Mouse (Mus musculus): Measurements from ENCODE around the gene Sgms1. TPM values are rescaled to one million over a fixed set of nuclear protein-coding genes. Genes with fewer than 3 reads are reported as not detected.
A peak's percentile ranks its signal among the peaks of the same experiment; 100 is the strongest.

Sgms1 gene
- total and polyA plus RNA-seq, 2 experiments from 2014 or later: 21.3 to 28.4 TPM

- H3K9ac ChIP-seq (replicated peaks; ENCODE audit: low read length, poor library complexity, severe bottlenecking): no peak overlapping the region
- DNase-seq (ENCODE audit: low spot score): no peak
- TF ChIP-seq CTCF (IDR thresholded peaks at IDR 0.05): no peak
- H3K36me3 ChIP-seq (ENCODE audit: insufficient read depth, low read length): no peaks in the 10 kb centered on the region
- no peaks in the 10 kb centered on the region for H3K27me3 ChIP-seq (ENCODE audit: insufficient read depth, low read length)
- WGBS: 95% methylated on average over 8 of the region's 8 CpGs
- H3K27ac ChIP-seq (ENCODE audit: low read depth, low read length): no peak overlapping the region
- ATAC-seq (ENCODE audit: low FRiP score): no peak
- no peaks in the 10 kb centered on the region for H3K9me3 ChIP-seq (ENCODE audit: low read length)
- H3K4me3 ChIP-seq (ENCODE audit: low read depth, low read length): no peak overlapping the region
- H3K4me2 ChIP-seq (ENCODE audit: low read depth, low read length, poor library complexity, severe bottlenecking): no peak overlapping the region
- no peaks in the 10 kb centered on the region for H3K4me1 ChIP-seq (ENCODE audit: insufficient read depth, low read length)
Observed at GRCm38 (mm10) chr19:32129281-32129680, 260.2 kb downstream of the Sgms1 start.

GRCm38 (mm10) chr19:32127180-32127850 lies 262.2 kb downstream of the Sgms1 start:
- peak; percentile 57 for TF ChIP-seq CTCF (IDR thresholded peaks at IDR 0.05)
- 79% methylated on average over 10 of the region's 10 CpGs for WGBS

GRCm38 (mm10) chr19:32124155-32124554 lies 265.4 kb downstream of the Sgms1 start:
- H3K9ac ChIP-seq (replicated peaks; ENCODE audit: low read length, poor library complexity, severe bottlenecking): no peak overlapping the region
- H3K36me3 ChIP-seq (ENCODE audit: insufficient read depth, low read length): no peaks in the 10 kb centered on the region
- H3K9me3 ChIP-seq (ENCODE audit: low read length): no peaks in the 10 kb centered on the region
- ATAC-seq (ENCODE audit: low FRiP score) (no peak), DNase-seq (ENCODE audit: low spot score) (no peak)
- WGBS: 93% methylated on average over 9 of the region's 9 CpGs
- no peak for TF ChIP-seq CTCF (IDR thresholded peaks at IDR 0.05)
- no peaks in the 10 kb centered on the region for H3K27me3 ChIP-seq (ENCODE audit: insufficient read depth, low read length)
- no peaks in the 10 kb centered on the region for H3K4me1 ChIP-seq (ENCODE audit: insufficient read depth, low read length)
- no peak overlapping the region for H3K4me3 ChIP-seq (ENCODE audit: low read depth, low read length)
- no peak overlapping the region for H3K27ac ChIP-seq (ENCODE audit: low read depth, low read length)
- no peak overlapping the region for H3K4me2 ChIP-seq (ENCODE audit: low read depth, low read length, poor library complexity, severe bottlenecking)

More at GRCm38 (mm10) chr19:32127180-32127850, 262.2 kb downstream of the Sgms1 start:
- no peaks in the 10 kb centered on the region for H3K4me1 ChIP-seq (ENCODE audit: insufficient read depth, low read length)
- H3K27ac ChIP-seq (ENCODE audit: low read depth, low read length): no peak overlapping the region
- ATAC-seq (ENCODE audit: low FRiP score) (no peak), DNase-seq (ENCODE audit: low spot score) (no peak)
- H3K4me2 ChIP-seq (ENCODE audit: low read depth, low read length, poor library complexity, severe bottlenecking): no peak overlapping the region
- no peaks in the 10 kb centered on the region for H3K36me3 ChIP-seq (ENCODE audit: insufficient read depth, low read length)
- no peak overlapping the region for H3K4me3 ChIP-seq (ENCODE audit: low read depth, low read length)
- no peaks in the 10 kb centered on the region for H3K9me3 ChIP-seq (ENCODE audit: low read length)
- no peak overlapping the region for H3K9ac ChIP-seq (replicated peaks; ENCODE audit: low read length, poor library complexity, severe bottlenecking)
- H3K27me3 ChIP-seq (ENCODE audit: insufficient read depth, low read length): no peaks in the 10 kb centered on the region

GRCm38 (mm10) chr19:32123196-32123595 lies 266.3 kb downstream of the Sgms1 start:
- H3K4me2 ChIP-seq (ENCODE audit: low read depth, low read length, poor library complexity, severe bottlenecking): no peak overlapping the region
- no peaks in the 10 kb centered on the region for H3K36me3 ChIP-seq (ENCODE audit: insufficient read depth, low read length)
- no peak overlapping the region for H3K9ac ChIP-seq (replicated peaks; ENCODE audit: low read length, poor library complexity, severe bottlenecking)
- ATAC-seq (ENCODE audit: low FRiP score): no peak
- H3K27me3 ChIP-seq (ENCODE audit: insufficient read depth, low read length): no peaks in the 10 kb centered on the region
- no peaks in the 10 kb centered on the region for H3K4me1 ChIP-seq (ENCODE audit: insufficient read depth, low read length)
- DNase-seq (ENCODE audit: low spot score): no peak
- no peak for TF ChIP-seq CTCF (IDR thresholded peaks at IDR 0.05)
- 94% methylated on average over 5 of the region's 5 CpGs for WGBS
- no peak overlapping the region for H3K4me3 ChIP-seq (ENCODE audit: low read depth, low read length)
- H3K9me3 ChIP-seq (ENCODE audit: low read length): no peaks in the 10 kb centered on the region
- no peak overlapping the region for H3K27ac ChIP-seq (ENCODE audit: low read depth, low read length)

- Histone ChIP-seq H3K4me3 (ENCODE audit: low read depth, low read length) (no peak overlapping the region), H3K36me3 (ENCODE audit: insufficient read depth, low read length) (no peaks in the 10 kb centered on the region), H3K9ac (replicated peaks; ENCODE audit: low read length, poor library complexity, severe bottlenecking) (no peak overlapping the region), H3K9me3 (ENCODE audit: low read length) (no peaks in the 10 kb centered on the region), H3K4me1 (ENCODE audit: insufficient read depth, low read length) (no peaks in the 10 kb centered on the region), H3K27me3 (ENCODE audit: insufficient read depth, low read length) (no peaks in the 10 kb centered on the region), H3K4me2 (ENCODE audit: low read depth, low read length, poor library complexity, severe bottlenecking) (no peak overlapping the region), H3K27ac (ENCODE audit: low read depth, low read length) (no peak overlapping the region)
- WGBS: 97% methylated on average over 1 of the region's 1 CpGs
- ATAC-seq (ENCODE audit: low FRiP score): no peak
- no peak for DNase-seq (ENCODE audit: low spot score)
- no peak for TF ChIP-seq CTCF (IDR thresholded peaks at IDR 0.05)
Observed at GRCm38 (mm10) chr19:32120798-32121197, 268.7 kb downstream of the Sgms1 start.

- Histone ChIP-seq H3K27ac (ENCODE audit: low read depth, low read length) (no peak overlapping the region), H3K4me1 (ENCODE audit: insufficient read depth, low read length) (no peaks in the 10 kb centered on the region), H3K4me2 (ENCODE audit: low read depth, low read length, poor library complexity, severe bottlenecking) (no peak overlapping the region), H3K36me3 (ENCODE audit: insufficient read depth, low read length) (no peaks in the 10 kb centered on the region), H3K27me3 (ENCODE audit: insufficient read depth, low read length) (no peaks in the 10 kb centered on the region), H3K9me3 (ENCODE audit: low read length) (no peaks in the 10 kb centered on the region), H3K9ac (replicated peaks; ENCODE audit: low read length, poor library complexity, severe bottlenecking) (no peak overlapping the region), H3K4me3 (ENCODE audit: low read depth, low read length) (no peak overlapping the region)
- 89% methylated on average over 2 of the region's 2 CpGs for WGBS
- DNase-seq (ENCODE audit: low spot score) (no peak), ATAC-seq (ENCODE audit: low FRiP score) (no peak)
- TF ChIP-seq CTCF (IDR thresholded peaks at IDR 0.05): no peak
Observed at GRCm38 (mm10) chr19:32119666-32120065, 269.8 kb downstream of the Sgms1 start.

Measured in midbrain, postnatal 0 days (tissue).